Mouse (Mus musculus) large intestine, adult 2 months (tissue): ENCODE data around the gene Eif1ad. TPM values are rescaled to one million over a fixed set of nuclear protein-coding genes. Genes with fewer than 3 reads are reported as not detected.
"Not testable (repeated sequence)": the region's sequence is repeated elsewhere in the genome, so short reads cannot be mapped to it uniquely, and the experiment has no call there.

Source experiments
- DNase-seq: peaks from one replicate; pipeline ENCODE4 v3.0.0-alpha.2; 2012; ENCODE audit warnings: low read depth, low spot score
- WGBS: fragments of 180-500 bp; shearing (Covaris S2); methylation state at CpG from one replicate; pipeline ENCODE4 v1.1.7; 2018; 5-methylcytosine and 5-hydroxymethylcytosine counted together
- polyA plus RNA-seq: library from polyadenylated mRNA; depleted of rRNA; stranded (reverse); fragments of >200 nt; gene quantifications from 2 replicates; pipeline ENCODE4 v1.2.3, GENCODE M21; 2012; rRNA removed

The Eif1ad gene
- 26.9 and 35.5 TPM in 2 replicates for polyA plus RNA-seq

- under 1% methylated on average over 89 of the region's 92 CpGs for WGBS
- peak; percentile 86 for DNase-seq
Observed at GRCm38 (mm10) chr19:5366175-5367052, at the start of gene Eif1ad. Gene Eif1ad, plus strand, starts transcription at chr19:5366741.

- DNase-seq, result no peak
- 21% methylated on average over 17 of the region's 17 CpGs for WGBS
Observed at GRCm38 (mm10) chr19:5323801-5324200, 42.7 kb upstream of the Eif1ad start.

DNA sequence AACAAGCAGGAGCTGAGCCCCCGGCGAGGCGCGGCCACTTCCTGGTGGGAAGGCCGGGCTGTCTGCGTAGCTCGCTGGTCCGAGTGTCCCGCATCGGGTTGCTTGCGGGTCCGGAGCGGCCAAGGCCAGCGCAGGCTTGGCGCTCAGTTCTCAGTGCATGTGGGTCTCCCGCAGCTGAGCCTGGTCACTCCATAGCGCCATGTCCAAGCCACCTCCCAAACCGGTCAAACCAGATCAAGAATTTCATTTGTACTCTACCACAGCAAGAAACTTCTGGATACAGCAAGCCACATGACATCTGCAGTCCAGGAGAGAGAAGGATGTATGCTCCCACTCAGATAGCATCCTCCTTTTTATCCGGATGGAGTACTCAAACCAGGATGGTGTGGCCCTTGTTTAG is 38.6 kb upstream of the Eif1ad start:
- no peak for DNase-seq
- 59% methylated on average over 19 of the region's 19 CpGs for WGBS

- no peak for DNase-seq
- WGBS, result 77% methylated on average over 5 of the region's 5 CpGs
Observed at GRCm38 (mm10) chr19:5334741-5335140, 31.8 kb upstream of the Eif1ad start.

DNA sequence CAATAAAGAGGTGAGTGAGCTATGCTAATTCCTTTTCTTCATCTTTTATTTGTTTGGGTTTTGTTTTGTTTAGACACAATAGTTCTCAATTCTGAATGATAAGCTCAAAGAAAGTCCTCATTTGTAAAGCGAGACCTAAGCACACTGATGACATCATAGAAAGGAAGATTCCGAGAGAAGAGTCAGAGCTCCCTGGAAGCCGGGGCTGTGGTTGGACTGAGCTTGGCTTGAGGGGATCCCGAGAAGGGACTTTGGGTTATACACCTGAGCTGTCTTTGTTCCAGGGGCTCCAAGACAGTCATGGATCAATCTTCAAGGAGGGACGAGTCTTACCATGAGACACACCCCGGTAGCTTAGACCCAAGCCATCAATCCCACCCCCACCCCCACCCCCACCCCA is 31.1 kb upstream of the Eif1ad start, which contains the start of gene Catsper1:
Catsper1 (plus strand) TSS at position 301 of the 400 bp plus-strand sequence.
- 77% methylated on average over 6 of the region's 6 CpGs for WGBS
- no peak for DNase-seq

GRCm38 (mm10) chr19:5337975-5338374 is 28.6 kb upstream of the Eif1ad start:
- peak; percentile 54 for DNase-seq
- 14% methylated on average over 5 of the region's 5 CpGs for WGBS

DNA sequence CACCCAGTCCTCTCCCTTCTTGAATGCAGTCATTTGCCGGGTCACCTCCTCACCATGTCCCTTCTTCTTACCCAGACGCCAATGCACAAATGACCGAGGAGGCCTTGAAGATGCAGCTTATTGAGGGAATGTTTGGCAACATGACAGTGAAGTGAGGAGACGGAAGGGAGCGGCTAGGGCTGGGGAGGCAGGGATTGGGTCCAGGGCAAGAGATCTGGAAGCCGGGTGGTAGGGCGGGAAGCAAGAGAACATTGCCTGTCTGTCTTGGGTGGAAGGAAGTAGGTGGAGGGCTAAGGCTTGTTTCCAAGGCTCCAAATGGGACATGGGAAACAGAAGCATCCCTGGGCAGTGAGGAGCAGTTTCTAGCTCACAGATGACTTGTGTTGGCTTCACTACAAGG is 25.2 kb upstream of the Eif1ad start:
- 79% methylated on average over 7 of the region's 7 CpGs for WGBS

DNA sequence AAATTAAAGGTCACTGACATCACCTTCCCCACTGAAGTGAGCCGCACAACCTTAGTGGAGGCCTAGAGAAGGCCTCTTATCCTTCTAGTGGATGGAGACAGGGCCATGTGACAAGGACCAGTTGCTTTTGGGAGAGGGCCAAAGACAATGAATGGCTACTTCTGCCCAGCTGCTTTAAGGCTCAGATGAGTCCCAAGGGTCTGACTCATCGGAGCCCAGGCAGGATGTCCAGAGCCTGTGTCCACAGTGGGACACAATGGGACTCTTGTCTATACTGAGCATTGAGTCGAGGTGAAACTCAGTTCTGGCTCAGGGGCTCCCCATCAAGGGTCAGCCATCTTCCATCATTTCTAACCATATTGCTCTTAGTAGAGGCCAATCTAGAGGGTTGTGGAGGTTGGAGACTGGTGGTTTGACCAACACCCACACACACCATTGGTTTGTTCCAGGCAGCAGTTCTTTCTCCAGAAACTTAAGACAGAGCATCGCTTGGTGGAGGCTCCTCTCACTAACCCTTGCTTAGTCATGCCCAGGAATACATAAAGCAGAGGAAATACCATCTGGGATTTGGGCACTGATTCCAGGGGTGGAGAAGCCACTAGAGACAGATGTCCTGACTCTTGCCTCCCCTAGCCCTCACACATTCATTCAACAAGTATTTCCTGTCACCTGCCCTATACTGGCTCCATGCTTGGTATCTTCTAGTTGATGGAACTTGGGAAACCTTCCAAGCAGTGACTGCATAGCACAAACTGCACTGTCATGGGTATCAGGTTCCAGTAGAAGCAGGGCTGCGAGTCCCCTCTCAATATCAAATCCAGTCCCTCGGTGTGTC is 21.0 kb upstream of the Eif1ad start:
- 70% methylated on average over 6 of the region's 6 CpGs for WGBS
- no peak for DNase-seq

More for the DNA sequence above, 25.2 kb upstream of the Eif1ad start:
- DNase-seq, result no peak

- 75% methylated on average over 6 of the region's 6 CpGs for WGBS
- DNase-seq, result no peak
Observed at GRCm38 (mm10) chr19:5348064-5348463, 18.5 kb upstream of the Eif1ad start.

DNA sequence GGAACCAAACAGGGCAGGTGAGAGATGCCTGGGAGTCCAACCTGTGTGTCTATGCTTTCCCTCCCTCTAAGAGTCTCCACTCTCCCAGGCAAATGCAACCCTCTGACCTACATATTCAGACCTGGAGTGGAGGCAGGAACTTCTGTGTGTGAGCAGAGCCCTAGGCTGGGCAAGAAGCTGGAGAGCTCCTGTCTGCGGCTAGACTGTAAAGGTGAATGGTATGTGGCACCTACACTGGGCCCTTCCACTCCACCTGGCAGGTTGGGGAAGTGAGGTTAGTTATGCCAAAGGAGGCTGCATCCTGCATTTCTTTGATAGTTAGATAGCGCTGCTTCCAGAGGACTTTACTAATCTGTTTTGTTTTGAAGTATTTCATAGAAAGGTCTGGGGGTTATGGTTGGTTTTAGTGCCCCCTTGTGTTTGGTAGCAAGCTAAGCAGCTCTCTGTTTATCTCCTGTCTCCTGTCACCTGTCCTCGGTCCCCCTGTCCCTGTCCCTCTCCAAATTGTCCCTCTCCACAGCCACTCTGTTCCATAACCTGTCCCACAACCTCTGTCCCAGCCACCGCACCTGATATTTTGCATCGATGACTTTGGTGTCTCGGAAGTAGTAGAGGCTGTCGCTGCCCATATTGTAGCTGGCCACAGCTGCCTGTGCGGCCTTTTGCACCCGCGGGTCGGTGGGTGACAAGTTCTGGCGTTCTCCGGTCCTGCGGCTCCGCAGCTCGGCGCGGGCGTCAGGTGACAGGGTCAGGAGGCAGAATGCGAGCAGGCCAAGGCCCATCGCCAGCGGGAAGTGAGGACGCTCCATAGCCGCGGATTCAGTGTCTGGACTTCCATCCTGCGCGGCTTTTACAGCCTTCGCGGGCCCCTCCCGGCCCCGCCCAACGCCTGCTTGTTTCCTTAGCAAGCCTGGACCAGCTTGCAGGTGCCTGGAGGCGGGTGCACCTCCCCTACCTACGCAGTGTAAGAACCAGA is 17.7 kb upstream of the Eif1ad start:
- peak; percentile 35 for DNase-seq
- WGBS, result 5% methylated on average over 34 of the region's 34 CpGs

DNA sequence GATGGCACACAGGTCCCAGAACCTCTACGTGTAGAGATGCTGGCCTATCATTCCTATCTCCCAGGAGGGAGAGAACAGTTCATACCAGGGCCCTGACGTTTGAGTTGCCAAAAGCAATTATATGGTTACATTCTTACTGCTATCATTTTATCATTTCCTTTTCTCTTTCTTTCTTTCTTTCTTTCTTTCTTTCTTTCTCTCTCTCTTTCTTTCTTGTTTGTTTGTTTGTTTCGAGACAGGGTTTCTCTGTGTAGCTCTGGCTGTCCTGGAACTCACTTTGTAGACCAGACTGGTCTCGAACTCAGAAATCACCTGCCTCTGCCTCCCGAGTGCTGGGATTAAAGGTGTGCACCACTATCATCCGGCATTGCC is 17.1 kb upstream of the Eif1ad start, which contains the start of gene Cst6:
Cst6 (minus strand) TSS at position 73 of the 372 bp plus-strand sequence.
- WGBS, result 58% methylated on average over 6 of the region's 6 CpGs
- DNase-seq, result not testable (repeated sequence)

GRCm38 (mm10) chr19:5353609-5354008 is 12.9 kb upstream of the Eif1ad start:
- DNase-seq, result no peak
- 33% methylated on average over 2 of the region's 2 CpGs for WGBS

DNA sequence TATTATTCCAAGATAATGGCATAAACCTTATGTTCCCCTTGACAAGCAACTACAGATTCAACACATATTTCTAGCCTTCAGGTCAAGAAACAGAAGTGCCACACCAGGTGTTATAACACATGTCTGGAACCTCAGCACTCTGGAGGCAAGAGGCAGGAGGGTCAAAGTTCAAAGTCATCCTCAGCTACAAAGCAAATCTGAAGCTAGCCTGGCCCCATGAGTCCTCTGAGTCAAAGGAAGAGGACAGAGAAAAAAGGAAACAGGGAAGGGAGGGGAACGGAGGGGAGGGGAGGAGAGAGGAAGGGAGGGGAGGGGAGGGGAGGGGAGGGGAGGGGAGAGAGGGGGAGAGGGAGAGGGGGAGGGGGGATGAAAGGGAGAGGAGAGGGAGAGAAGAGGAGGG is 10.5 kb upstream of the Eif1ad start:
- no CpG with 5 or more reads among the region's 1 CpGs for WGBS
- DNase-seq, result no peak

GRCm38 (mm10) chr19:5362186-5362585 is 4.4 kb upstream of the Eif1ad start:
- no peak for DNase-seq
- whole genome bisulfite sequencing, result 88% methylated on average over 2 of the region's 2 CpGs

DNA sequence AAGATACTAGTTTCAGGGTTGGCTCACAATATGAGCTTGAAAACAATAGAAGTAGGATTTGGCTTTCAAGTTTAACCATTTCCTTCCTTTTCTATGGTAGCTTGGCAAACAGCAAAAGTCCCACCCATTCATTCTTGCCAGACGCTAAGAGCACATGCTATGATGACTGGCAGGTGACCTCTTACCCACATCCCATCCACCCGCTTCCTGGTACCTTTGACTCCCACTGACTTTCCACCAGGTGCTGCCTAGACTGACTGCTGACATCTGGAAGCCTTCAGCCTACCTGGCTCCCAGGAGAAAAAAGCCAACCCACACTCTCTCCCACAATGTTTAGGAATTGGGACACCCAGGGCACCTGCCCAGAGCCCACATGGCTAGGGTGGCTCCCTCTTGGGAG is 2.4 kb upstream of the Eif1ad start:
- DNase-seq, result no peak
- 36% methylated on average over 2 of the region's 2 CpGs for WGBS

DNA sequence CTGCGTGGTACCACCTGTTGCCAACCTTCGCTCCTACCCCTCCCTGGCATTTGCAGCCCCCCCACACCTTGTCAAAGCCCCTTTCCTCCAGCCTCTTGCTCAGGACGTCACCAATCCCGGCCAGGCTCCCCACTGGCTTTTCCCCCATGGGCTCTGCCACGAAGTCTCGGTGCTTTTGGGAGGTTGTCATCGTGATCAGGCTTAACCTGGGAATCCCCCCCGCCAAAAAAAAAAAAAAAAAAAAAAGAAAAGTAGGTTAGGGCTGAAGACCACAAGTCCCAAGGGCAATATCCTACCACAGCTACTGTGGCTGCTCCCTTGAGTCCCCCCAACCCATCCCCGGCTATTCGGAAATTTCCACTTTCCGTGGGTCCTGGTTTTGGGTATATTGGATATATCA is 790 bp upstream of the Eif1ad start:
- DNase-seq, result no peak
- WGBS, result 5% methylated on average over 11 of the region's 11 CpGs

DNA sequence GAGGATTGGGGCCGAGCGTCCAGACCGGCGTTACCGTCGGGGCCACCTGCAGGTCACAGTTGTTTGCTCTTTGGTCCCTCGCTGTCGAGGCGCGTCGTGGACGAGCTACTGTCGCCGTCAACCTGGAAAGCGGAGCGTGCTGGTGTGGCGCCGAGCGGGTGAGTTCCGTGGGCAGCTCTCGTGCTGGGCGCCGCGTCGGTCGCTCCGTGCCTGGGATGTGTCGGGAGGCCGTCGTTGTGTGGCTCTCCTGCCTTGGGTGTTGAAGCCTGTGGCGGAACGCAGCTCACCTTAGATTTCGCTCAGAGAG is 465 bp downstream of the Eif1ad start, which contains the start of gene Banf1:
Banf1 (minus strand) TSS at position 116 of the 307 bp plus-strand sequence.
- under 1% methylated on average over 33 of the region's 33 CpGs for WGBS
- DNase-seq, result no peak

DNA sequence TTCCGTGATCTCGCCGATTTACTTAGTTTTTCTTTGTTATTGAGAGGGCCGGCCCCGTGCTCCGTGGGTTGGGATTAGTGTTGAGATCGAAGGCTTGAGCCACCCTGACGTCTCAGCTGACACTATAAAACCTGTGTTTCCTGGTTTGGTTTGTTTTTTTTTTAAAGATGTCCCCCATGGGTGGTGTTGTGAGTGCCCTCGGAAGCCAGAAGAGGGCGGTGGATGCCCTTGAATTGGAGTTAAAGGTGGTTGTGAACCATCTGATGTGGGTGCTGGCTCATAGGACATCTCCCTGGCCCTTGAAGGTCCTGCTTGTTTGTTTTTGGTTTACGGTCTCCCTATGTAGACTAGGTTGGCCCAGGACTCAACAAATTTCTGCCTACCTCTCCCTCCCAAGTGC is 914 bp downstream of the Eif1ad start:
- 3% methylated on average over 11 of the region's 11 CpGs for WGBS
- no peak for DNase-seq

- WGBS, result 83% methylated on average over 3 of the region's 3 CpGs
- no peak for DNase-seq
Observed at GRCm38 (mm10) chr19:5370932-5371331, 4.4 kb downstream of the Eif1ad start.
